Mouse (Mus musculus) fat pad, adult 2 months (tissue): ENCODE data around the gene Samhd1.
"Not testable (repeated sequence)": the region's sequence is repeated elsewhere in the genome, so short reads cannot be mapped to it uniquely, and the experiment has no call there.

Experiments
- DNase-seq: peaks from one replicate; pipeline ENCODE4 v3.0.0-alpha.2; 2011; ENCODE audit warnings: low read depth, low spot score; ENCODE audit errors: extremely low read depth

Gene Samhd1

DNA sequence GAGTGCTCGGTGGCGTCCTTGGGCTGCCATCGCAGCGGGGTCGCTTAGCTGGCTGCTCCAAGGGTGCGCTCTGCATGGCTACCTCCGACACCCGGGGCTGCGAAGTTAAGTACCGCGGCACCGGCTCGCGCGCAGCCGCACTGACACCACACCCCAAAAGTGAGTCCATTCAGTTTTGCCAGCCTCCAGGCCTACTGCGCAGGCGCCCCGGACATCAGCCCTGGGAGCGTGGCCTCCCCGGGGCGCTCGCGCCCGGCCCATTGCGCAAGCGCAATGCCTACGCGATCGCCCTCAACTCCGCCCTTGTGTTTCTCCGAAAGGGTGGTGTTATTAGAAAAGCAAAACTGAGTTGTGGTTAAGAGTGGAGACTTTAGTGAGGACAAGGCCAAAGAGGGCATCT is at the start of gene Samhd1:
TSS of gene Samhd1 (minus strand) at position 252 of the 400 bp plus-strand sequence.
- DNase-seq: no peak

DNA sequence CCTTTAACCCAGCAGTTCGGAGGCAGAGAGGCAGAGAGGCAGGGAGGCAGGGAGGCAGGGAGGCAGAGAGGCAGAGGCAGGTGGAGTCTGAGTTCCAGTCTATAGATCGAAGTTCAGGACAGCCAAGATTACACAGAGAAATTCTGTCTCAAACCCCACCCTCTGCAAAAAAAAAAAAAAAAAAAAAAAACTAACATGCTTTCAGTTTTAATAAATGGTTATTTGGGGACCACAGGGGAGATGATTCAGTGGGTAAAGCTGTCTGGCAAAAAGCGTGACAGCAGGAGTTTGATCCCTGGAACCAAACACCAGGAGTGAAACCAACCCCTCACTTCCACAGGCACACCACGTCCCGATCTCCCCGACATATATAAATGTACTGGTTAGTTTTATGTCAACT is 43.1 kb upstream of the Samhd1 start:
- DNase-seq: no peak

DNA sequence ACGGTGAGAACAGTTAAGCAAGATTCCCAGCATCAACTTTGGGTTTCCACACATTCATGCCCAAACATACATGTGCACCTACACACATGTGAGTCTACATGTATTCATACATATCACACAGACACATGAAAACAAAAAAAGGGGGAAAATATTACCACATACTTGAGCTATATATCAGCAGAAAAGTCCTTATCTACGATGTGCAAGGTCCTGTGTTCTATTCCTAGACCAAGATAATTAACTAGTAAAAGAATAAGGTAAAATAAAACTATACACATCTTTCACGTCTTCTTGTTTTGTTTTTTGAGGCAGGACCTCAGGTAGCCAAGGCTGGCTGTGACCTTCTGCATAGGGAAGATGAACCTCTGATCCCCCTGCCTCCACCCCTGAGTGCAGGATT is 41.2 kb upstream of the Samhd1 start:
- DNase-seq: no peak

DNA sequence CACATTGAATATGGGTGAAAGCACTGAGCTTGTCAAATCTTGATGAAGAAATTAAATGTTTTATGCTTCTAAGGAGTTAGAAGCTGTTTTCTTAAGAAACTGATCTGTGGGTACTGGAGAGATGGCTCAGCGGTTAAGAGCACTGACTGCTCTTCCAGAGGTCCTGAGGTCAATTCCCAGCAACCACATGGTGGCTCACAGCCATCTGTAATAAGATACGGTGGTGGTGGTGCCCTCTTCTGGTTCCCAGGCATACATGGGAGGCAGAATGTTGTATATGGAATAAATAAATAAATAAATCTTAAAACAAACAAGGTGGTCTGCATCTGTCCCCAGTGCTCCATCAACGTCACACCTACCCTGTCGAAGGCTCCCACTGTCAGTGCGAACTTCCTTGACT is 39.4 kb upstream of the Samhd1 start:
- no peak for DNase-seq

DNA sequence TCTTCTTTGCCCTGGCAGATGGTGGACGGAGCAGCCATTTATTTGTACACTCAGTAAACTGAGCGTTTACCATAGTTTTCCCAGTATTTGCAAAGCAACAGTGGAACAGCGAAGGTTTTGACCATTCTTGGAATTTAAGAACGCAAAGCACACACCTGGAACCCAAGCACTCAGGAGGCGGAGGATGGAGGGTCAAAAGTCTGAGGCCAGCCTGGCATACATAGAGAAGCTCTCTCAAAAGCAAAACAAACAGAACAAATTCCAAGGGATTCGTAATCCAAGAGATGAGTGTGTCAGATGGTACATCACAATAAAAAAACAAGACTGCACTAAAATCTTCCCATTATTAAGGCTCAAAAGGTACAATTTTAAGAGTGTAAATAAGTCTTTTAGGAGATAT is 38.5 kb upstream of the Samhd1 start:
- DNase-seq: no peak

DNA sequence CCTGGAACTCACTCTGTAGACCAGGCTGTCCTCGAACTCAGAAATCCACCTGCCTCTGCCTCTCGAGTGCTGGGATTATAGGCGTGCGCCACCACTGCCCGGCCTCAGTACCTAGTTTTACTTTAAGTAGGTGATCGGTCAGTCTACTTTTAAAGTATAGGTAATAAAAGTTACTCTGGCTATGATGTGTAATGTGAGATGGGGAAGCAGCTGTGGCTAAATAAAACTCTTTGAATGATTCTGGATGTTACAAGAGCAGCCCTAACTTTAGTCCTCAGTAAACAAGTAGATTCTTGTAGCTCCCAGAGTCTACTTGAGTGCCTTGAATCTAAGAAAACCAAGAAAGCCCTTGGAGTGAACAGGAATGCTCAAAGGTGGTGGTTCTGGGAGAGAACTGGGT is 37.9 kb upstream of the Samhd1 start:
- no peak for DNase-seq

DNA sequence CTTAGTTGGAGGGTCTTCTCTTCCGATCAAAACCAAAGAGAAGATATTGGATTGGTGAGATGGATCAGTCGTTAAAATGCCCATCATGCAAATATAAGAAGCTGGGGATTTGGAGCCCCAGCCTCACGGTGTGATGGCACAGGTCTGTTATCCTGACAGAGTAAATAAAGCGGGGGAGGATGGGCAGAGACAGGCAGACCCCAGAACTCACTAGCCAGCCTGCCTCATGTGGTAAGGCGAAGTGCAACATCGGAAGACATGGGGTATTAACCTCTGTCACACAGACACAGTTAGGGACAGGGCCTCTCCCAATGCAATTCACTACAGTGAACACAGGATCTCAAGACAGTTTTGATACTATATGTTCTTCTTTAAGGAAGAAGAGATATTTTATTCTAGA is 35.6 kb upstream of the Samhd1 start:
- DNase-seq: no peak

DNA sequence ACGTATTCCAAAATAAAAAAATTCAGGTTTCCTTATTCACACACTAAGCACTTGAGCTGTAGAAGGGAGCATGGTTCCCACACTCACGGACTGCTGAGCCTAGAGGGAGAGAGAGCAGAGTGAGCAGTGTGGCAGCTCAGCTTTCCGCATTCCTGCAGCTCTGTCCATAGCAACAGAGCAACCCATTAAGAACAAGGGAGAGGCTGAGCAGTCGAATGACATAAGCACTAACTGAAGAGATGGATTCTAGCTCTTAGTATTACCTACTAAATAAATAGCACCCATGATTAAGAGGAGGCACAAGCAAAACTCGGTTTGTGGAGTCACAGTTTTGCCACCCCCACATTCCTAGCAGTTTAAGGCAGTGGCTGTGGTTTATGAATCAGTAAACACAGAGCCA is 35.1 kb upstream of the Samhd1 start:
- no peak for DNase-seq

DNA sequence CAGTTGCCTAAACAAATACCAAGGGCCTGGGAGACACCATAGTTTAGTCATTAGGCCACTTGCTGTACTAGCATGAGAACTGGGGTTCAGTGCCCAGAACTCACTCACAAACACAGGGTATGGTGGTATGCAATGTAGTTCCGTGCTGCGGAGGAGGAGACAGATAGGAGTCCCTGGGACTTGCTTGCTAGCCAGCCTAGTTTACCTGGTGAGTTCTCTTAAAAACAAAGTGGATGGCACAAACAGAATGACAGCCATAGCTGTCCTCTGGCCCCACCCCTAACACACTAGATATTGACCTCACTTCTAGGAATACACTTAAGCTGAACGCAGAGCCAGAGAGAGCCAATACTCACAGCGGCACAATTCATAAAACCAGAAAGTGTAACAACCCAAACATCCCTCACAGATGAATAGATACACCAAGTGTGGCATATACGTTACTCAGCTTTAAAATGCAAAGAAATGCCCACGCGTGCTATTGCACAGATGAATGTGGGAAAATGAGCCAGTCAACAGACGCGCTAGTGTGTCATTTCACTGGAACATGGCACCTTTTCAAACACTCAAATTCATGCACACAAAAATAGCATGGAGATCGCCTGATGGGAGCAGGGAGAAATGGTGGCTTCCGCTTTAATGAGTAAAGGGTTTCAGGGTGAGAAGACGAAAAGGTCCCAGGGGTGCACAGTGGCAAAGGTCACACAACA is 31.5 kb upstream of the Samhd1 start:
- no peak for DNase-seq

DNA sequence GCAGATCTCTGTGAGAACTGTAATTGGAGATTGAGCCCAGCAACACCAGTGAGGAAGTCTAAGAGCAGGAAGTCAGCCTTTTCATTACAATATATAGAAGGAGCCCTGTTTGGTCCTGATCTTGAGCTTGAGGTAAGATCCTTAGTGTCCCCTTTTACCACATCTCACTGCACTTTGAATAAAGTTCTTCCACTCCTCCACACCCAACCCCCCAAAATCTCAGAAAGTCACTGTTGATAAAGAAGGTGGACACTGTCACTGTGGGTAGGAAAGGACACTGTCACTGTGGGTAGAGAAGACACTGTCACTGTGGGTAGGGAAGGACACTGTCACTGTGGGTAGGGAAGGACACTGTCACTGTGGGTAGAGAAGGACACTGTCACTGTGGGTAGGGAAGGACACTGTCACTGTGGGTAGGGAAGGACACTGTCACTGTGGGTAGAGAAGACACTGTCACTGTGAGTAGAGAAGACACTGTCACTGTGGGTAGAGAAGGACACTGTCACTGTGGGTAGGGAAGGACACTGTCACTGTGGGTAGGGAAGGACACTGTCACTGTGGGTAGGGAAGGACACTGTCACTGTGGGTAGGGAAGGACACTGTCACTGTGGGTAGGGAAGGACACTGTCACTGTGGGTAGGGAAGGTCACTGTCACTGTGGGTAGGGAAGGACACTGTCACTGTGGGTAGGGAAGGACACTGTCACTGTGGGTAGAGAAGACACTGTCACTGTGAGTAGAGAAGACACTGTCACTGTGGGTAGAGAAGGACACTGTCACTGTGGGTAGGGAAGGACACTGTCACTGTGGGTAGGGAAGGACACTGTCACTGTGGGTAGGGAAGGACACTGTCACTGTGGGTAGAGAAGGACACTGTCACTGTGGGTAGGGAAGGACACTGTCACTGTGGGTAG is 30.5 kb upstream of the Samhd1 start:
- DNase-seq: not testable (repeated sequence)

DNA sequence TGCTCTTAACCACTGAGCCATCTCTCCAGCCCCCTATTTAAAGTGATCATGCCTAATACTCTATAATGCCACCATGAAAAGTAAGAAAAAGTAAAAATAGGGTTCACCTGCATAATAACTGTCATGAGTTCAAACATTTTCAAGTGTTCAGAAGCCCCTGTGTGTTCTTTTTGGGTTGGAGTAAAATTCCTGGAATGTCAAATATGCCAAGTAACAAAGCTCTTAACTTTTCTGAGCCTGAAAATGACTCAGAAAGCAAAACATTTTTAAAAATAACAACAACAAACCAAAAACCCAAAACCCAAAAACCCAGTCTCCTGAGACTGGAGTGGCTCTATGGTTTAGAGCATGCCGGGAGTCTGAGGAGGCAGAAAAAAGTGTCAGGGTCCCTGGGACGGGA is 29.0 kb upstream of the Samhd1 start:
- DNase-seq: no peak

DNA sequence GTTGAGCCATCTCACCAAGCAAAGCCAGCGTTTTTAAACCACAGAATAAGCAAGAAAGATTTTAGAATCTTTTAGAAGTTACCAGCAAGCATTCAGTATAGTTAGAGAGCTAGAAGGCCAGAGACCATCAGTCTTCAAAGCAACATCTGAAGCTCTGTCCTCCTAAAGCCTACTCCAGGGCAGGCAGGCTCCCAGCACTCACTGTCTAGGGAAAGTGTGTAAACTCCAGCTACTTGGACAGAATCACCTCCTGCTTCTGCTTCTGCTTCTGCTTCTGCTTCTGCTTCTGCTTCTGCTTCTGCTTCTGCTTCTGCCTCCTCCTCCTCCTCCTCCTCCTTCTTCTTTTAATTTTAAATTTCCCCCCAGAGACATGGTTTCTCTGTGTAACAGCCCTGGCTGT is 21.0 kb upstream of the Samhd1 start:
- no peak for DNase-seq

DNA sequence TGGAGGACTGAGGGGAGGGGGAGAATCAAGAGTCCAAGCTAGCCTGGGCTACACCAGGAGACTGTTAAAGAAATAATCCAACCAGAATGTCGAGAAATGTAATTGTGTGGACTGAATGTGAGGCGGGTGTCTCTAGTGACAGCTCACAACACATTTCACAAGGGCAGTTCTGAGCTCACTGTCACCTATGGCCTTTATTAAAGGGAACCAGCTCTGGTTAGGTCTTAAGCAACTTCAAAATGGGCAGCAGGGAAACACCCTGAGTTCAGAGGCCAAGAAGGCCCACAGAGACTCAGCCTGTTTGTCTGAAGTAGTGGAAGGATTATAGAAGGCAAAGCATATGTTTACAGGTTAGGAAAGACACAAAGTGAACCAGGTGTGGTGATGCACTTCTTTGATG is 18.2 kb upstream of the Samhd1 start:
- no peak for DNase-seq

DNA sequence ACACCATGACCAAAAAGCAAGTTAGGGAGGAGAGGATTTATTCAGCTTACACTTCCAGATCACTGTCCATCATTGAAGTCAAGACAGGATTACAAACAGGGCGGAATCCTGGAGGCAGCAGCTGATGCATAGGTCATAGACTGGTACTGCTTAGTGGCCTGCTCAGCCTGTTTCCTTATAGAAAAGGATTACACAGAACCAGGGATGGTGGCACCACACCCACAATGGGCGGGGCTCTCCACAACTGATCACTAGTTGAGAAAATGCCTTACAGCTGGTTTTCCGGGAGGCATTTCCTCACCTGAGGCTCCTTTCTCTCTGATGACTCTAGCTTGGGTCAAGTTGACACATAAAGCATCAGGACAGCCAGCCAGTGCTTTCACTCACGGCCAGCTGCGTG is 13.4 kb upstream of the Samhd1 start:
- no peak for DNase-seq

DNA sequence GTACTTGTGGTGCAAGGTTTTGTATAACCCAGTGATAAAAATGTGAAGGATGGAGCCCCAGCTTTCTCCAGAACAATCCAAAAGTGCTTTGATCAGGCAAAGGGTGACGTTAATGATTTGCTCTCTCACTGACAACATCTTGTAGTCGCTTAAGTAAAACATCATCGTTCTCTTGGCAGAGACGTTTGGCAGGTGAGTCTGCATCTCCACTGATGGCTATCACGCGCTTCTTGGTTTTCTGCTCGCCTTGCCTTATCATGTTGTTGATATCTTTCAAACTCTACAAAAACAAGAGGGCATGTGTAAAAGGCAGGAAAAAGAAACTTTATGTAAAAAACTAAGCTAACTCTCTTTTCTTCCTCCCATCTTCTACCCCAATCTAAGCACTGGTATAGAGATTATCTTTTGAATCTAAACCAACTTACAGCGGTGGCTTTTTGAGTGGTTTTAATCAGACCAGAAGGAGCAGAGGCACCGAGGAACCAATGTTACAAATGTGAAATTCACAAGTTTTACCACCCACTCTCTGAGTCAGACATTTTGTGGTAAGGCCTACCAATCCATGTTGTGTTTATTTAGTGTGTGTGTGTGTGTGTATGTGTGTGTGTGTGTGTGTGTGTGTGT is 12.4 kb upstream of the Samhd1 start:
- DNase-seq: no peak

DNA sequence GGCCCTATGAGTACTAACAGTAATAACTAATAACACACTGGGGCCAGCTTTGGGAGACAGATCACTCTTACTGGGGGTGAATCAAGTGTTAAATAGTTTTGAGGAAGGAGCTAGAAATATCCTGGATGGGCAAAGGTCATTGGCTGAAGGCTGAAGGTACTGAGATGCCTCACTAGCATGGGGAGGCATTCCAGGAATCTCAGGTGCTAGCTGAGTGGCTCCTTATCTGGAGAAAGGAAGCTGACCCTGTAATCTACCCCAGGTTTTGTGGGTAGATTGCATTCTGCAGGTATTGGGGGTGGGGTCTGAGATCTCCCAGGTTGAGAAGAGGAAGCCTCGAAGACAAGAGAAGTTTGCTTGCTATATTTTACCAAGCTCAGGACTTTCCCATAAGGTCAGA is 10.1 kb upstream of the Samhd1 start:
- no peak for DNase-seq

DNA sequence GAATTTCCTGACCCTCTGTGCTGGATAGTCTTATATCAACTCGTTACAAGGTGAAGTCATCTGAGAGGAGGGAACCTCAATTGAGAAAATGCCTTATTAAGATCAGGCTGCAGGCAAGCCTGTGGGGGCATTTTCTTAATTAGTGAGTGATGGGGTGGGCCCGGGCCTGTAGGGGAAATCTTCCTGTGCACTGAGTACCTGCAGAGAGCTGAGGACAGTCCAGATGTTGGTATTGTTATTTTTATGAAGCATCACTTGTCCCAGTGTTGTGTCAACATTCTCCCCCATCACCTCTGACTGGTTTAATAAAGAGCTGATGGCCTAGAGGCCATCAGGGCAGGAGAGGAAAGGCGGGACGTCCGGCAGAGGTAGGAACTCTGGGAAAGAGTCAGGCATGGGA is 9.1 kb upstream of the Samhd1 start:
- no peak for DNase-seq

DNA sequence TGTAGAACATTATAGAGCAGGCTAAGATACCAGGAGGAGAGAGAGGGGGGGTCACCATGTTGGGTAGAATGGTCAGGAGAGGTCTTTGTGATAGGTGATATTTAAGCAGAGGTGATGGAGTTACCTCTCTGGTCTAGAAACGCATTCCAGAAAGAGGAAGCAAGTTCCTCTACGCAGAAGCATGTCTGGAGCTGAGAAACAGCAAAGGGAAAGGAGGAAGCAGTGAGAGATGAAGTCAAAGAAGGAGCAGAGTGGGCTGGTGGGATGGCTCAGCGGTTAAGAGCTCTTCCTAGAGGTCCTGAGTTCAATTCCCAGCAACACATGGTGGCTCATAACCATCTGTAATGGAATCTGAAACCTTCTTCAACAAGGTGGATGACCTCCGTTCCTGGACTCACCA is 6.9 kb upstream of the Samhd1 start:
- no peak for DNase-seq

DNA sequence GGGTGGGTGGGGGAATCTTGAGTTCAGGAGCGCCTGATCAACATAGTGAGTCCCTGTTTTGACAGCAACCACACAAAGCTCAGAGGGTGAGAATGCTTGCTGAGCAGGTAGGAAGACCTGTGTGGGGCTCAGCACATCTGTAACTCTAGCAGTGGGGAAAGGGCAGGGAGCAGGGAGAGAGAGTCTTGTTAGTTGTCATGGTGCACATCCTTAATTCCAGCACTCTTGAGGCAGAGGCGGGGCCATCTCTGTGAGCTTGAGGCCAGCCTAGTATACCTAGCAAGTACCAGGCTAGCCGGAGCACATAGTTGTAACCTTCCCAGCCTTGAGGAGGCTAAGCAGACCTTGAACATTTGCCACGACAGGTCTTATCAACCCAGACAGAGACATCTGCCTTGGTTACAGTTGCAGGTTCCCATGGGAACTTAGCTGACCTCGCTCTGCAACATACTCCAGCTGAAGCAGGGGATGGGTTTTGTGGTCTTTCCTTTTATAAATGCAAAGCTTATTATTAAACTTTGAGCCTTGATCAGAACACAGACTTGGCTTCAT is 4.3 kb upstream of the Samhd1 start:
- DNase-seq: no peak

DNA sequence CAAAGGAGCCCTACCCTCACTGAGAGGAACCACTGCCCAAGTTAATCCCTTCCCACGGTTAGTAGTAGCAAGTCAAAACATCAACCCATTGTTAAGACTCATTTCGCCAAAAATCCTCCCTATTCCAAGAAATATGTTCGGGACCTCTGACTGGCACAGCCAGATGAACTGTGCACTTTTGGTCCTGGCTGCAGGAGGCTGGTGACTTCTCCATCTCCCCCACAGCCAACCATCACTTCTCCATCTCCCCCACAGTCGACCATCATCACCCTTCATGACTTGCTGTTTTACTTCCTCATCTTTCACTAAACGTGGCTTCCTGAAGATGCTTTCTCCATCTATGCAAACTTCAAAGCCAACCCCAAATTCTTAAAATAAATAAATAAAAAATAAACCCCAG is 3.7 kb upstream of the Samhd1 start:
- no peak for DNase-seq

DNA sequence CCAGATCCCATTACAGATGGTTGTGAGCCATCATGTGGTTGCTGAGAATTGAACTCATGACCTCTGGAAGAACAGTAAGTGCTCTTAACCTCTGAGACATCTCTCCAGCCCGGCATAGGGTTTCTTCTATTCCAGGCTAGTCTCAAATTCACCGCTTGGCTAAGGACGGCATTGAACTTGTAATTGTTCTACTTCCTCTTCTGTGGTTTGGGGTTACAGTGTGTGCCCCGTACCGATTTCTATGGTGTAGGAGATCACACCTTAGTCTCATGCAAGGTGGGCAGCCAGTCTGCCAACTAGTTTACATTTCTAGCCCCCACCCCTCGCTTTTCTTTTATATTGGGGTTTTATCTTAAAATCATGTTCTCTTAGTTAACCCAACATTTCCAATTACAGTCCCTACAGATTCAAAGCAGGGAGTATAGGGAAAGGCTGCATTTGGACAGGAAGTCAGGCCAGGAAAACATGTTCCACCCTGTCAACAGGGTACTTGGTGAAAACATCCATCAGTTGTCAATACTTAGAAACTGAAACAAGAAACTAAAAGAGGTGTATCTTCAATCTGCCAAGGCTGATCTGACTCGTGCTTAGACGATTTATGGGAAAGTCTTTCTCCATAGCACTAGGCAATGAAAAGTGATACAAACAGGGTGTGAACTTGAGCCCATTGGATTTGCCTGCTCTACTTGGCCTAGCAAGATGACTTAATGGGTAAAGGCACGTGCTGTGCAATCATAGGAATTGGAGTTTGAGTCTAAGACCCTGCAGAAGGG is 3.1 kb upstream of the Samhd1 start:
- DNase-seq: no peak
